Mouse (Mus musculus) cortical plate, adult 2 months (tissue): ENCODE data around the gene Cacna1c.

Experiments
- CTCF ChIP-seq: fragments of 200-500 bp; IDR thresholded peaks from 2 replicates; pipeline ENCODE4 v1.5.1; 2011; ENCODE audit warnings: mild to moderate bottlenecking, control low read depth, low read length; ENCODE audit not compliant: insufficient read depth; ENCODE audit errors: extremely low read depth
- POLR2A ChIP-seq: fragments of 200-500 bp; IDR thresholded peaks from 2 replicates; pipeline ENCODE4 v1.6.1; 2011; ENCODE audit warnings: mild to moderate bottlenecking, low read length, control low read depth; ENCODE audit not compliant: insufficient read depth; ENCODE audit errors: extremely low read depth

GRCm38 (mm10) chr6:119070351-119070750 lies 125.9 kb downstream of the Cacna1c start:
- no peak for TF ChIP-seq POLR2A
- TF ChIP-seq CTCF: no peak
